ENCODE assay signal across 9 mouse cellular contexts in the genomic region with DNA sequence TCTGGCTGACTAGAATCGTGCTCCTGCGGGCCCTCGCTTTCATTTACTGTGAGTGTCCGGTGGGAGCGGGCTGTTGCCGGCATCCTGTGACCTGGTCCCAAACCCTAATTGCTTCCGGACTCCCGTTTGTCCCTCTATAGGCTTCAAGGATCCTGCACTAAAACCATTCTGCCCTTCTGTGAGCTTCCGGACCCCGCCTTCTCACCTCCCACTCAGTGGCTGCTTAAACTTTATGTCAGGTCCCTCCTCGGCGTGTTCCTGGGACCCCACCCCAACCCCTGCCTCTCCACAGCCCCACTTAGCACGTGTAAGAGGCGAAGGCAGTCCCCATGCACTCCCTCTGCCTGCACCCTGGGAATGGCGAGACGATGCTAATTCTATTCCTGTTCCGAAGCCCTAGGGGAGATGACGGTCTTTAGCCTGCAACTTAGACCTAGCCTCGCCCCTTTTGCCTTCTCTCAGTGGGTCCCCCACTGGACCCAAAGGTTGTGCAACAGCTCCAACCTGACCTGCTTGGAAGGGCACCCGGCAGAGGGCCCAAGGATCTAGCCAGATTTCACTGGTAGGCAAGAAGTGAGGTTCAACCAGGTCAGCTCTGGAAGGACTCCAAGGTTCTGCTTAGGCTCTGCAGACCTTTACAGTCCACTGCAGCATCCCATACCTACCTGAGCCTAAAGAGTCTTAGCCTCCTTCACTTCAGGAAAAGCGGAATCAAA. TPM values are rescaled to one million over a fixed set of nuclear protein-coding genes. Genes with fewer than 3 reads are reported as not detected.
DNase-seq lines count a peak whose midpoint lies in the region; ATAC-seq and TF ChIP-seq lines count a peak whose summit lies in the region.
"Had no signal": no experiment of that assay in that cellular context is flagged by ENCODE, and none has a peak within 500 bp of the region (broad histone marks: within the 10 kb centered on the region; RNA-seq: fewer than 3 reads in every experiment).

No protein-coding gene starts in this region.

- peak overlapping the region; percentile 82 for H3K9ac ChIP-seq in forebrain, embryonic 14.5 days (ENCODE audit: low read length)

- peaks cover 59% of the 10 kb centered on the region for H3K4me1 ChIP-seq in heart, embryonic 10.5 days
- H3K4me1 ChIP-seq in G1E (ENCODE audit: insufficient read depth, low read depth, low read length): peaks cover 54% of the 10 kb centered on the region
- H3K4me1 ChIP-seq in forebrain, embryonic 14.5 days (ENCODE audit: control insufficient read depth, insufficient read depth, low read length): peaks cover 6% of the 10 kb centered on the region; the same call in 1 of the 2 replicates
- H3K4me1 ChIP-seq in olfactory bulb, adult 2 months (ENCODE audit: control insufficient read depth, insufficient read depth, low read length): peaks cover 16% of the 10 kb centered on the region

- DNase-seq in heart, embryonic 10.5 days (ENCODE audit: low spot score): no peak
- no peak for DNase-seq in heart, postnatal 4 days
- no peak for DNase-seq in G1E (ENCODE audit: low spot score)
- DNase-seq in forebrain, embryonic 14.5 days (ENCODE audit: low spot score): no peak
- peak; percentile 40 to 75 for DNase-seq in kidney, postnatal 25 days
- DNase-seq in left cerebral cortex, postnatal 4 days: no peak

- ATAC-seq in G1E (ENCODE audit: extremely low read depth, insufficient number of reproducible peaks, low FRiP score, poor library complexity, severe bottlenecking): no peak
- peak; percentile 21 for ATAC-seq in forebrain, embryonic 14.5 days
- no peak; the same call in 1 of the 2 replicates for ATAC-seq in megakaryocyte-erythroid progenitor cell, adult 5-6 weeks (replicated peaks; ENCODE audit: low FRiP score, low TSS enrichment, poor library complexity, severe bottlenecking)

- H3K9me3 ChIP-seq in heart, embryonic 10.5 days: no peaks in the 10 kb centered on the region
- no peaks in the 10 kb centered on the region for H3K9me3 ChIP-seq in G1E (replicated peaks)
- no peaks in the 10 kb centered on the region for H3K9me3 ChIP-seq in forebrain, embryonic 14.5 days (replicated peaks; ENCODE audit: control insufficient read depth, low read length)

- peak overlapping the region; percentile 70 for H3K4me2 ChIP-seq in forebrain, embryonic 14.5 days (ENCODE audit: low read length)

- H3K36me3 ChIP-seq in heart, embryonic 10.5 days: peaks cover 5% of the 10 kb centered on the region
- H3K36me3 ChIP-seq in G1E (replicated peaks): peaks cover 27% of the 10 kb centered on the region
- H3K36me3 ChIP-seq in forebrain, embryonic 14.5 days (ENCODE audit: control insufficient read depth, insufficient read depth, low read length): no peaks in the 10 kb centered on the region

- peak overlapping the region; percentile 78 for H3K4me3 ChIP-seq in heart, embryonic 10.5 days
- H3K4me3 ChIP-seq in G1E (ENCODE audit: low read depth, low read length): peak overlapping the region; percentile 76
- peak overlapping the region; percentile 67 for H3K4me3 ChIP-seq in forebrain, embryonic 14.5 days (ENCODE audit: low read depth, low read length)
- peak overlapping the region; percentile 80 for H3K4me3 ChIP-seq in olfactory bulb, adult 2 months (ENCODE audit: insufficient read depth, low read depth, low read length)

- 6% methylated on average over 21 of the region's 21 CpGs for WGBS in heart, embryonic 10.5 days
- WGBS in forebrain, embryonic 14.5 days: 6% methylated on average over 21 of the region's 21 CpGs
- WGBS in olfactory bulb, adult 2 months: 8% methylated on average over 21 of the region's 21 CpGs

- H3K27me3 ChIP-seq in heart, embryonic 10.5 days (ENCODE audit: insufficient read depth, poor library complexity, severe bottlenecking): peaks cover 9% of the 10 kb centered on the region; the same call in 1 of the 2 replicates
- peaks cover 24% of the 10 kb centered on the region for H3K27me3 ChIP-seq in G1E (ENCODE audit: insufficient read depth, low read length)
- H3K27me3 ChIP-seq in forebrain, embryonic 14.5 days (replicated peaks; ENCODE audit: control insufficient read depth, insufficient read depth, low read length): no peaks in the 10 kb centered on the region

- TF ChIP-seq POLR2A in olfactory bulb, adult 2 months (IDR thresholded peaks at IDR 0.05; ENCODE audit: insufficient read depth, low read depth, low read length): no peak

- TF ChIP-seq CTCF in G1E (IDR thresholded peaks at IDR 0.05; ENCODE audit: low read depth, low read length): no peak
- no peak for TF ChIP-seq CTCF in olfactory bulb, adult 2 months (IDR thresholded peaks at IDR 0.05; ENCODE audit: insufficient read depth, low read depth, low read length)

- intact Hi-C loops in left cerebral cortex, postnatal 4 days (cut with DNase I): no loop called here

- peak overlapping the region; percentile 94 for H3K27ac ChIP-seq in heart, embryonic 10.5 days
- peak overlapping the region; percentile 29; the same call in 1 of the 2 replicates for H3K27ac ChIP-seq in forebrain, embryonic 14.5 days (ENCODE audit: low read depth, low read length)
- H3K27ac ChIP-seq in olfactory bulb, adult 2 months (ENCODE audit: insufficient read depth, low read depth, low read length): peak overlapping the region; percentile 43; the same call in 1 of the 2 replicates

RNA-seq across cellular contexts. Expression of a gene that starts 0.6 kb away (rescaled TPM):
- polyA plus RNA-seq in heart, embryonic 10.5 days (2016; fragmentation: Nextera tagmentation; extraction: Ambion mirVana): 36.8 and 43.1 TPM in 2 replicates
- 10 to 100 TPM; 26.2 to 27.6 TPM for total RNA-seq in heart, postnatal 4 days (2021)
- total RNA-seq in G1E (2014; fragmentation: Nextera tagmentation) (27.6 and 29.9 TPM in 2 replicates), G1E (2017) (8.7 and 8.8 TPM in 2 replicates)
- 15.7 and 16.2 TPM in 2 replicates for polyA plus RNA-seq in G1E (2012)
- polyA plus RNA-seq in forebrain, embryonic 14.5 days (2014; fragmentation: Nextera tagmentation; extraction: Ambion mirVana): 18.8 and 19.1 TPM in 2 replicates
- not detected in 2 replicates for polyA plus RNA-seq in olfactory bulb, adult 2 months (2012; ENCODE audit: insufficient read depth, insufficient read length, low replicate concordance, missing spikeins)
- 17.6 and 24.2 TPM in 2 replicates for total RNA-seq in megakaryocyte-erythroid progenitor cell, adult 5-6 weeks (2014; fragmentation: Nextera tagmentation)
- total RNA-seq in megakaryocyte-erythroid progenitor cell, adult 5-6 weeks (2017): 3.2 and 4.8 TPM in 2 replicates
- total RNA-seq in left cerebral cortex, postnatal 4 days (2021): 10 to 100 TPM; 19.4 to 21.5 TPM

RNA-seq across cellular contexts. Expression of a gene that starts 9.0 kb away (rescaled TPM):
- polyA plus RNA-seq in heart, embryonic 10.5 days (2016; fragmentation: Nextera tagmentation; extraction: Ambion mirVana): 2.0 and 3.6 TPM in 2 replicates
- total RNA-seq in heart, postnatal 4 days (2021): under 1 TPM; 0.45 to 0.48 TPM
- total RNA-seq in G1E (2014; fragmentation: Nextera tagmentation): not detected in 2 replicates
- 0.11 TPM in 1 of 2 replicates, not detected in the other for total RNA-seq in G1E (2017)
- polyA plus RNA-seq in G1E (2012): not detected in 2 replicates
- 17.6 and 20.8 TPM in 2 replicates for polyA plus RNA-seq in forebrain, embryonic 14.5 days (2014; fragmentation: Nextera tagmentation; extraction: Ambion mirVana)
- not detected in 2 replicates for polyA plus RNA-seq in olfactory bulb, adult 2 months (2012; ENCODE audit: insufficient read depth, insufficient read length, low replicate concordance, missing spikeins)
- not detected in 2 replicates for total RNA-seq in megakaryocyte-erythroid progenitor cell, adult 5-6 weeks (2014; fragmentation: Nextera tagmentation)
- total RNA-seq in megakaryocyte-erythroid progenitor cell, adult 5-6 weeks (2017): not detected in 2 replicates
- total RNA-seq in left cerebral cortex, postnatal 4 days (2021): 10 to 100 TPM; 29.9 to 38.1 TPM
- total RNA-seq: neutrophil, adult 5-6 weeks had no signal

Comparison
In these comparisons a context has a peak if more than half of its experiments do, and no peak if none do; other contexts are left out.
1. DNase-seq: peak in kidney, postnatal 25 days (2 of 2); none in heart, embryonic 10.5 days (single experiment), heart, postnatal 4 days (single experiment), G1E (single experiment), forebrain, embryonic 14.5 days (single experiment) and left cerebral cortex, postnatal 4 days (single experiment).
2. H3K27ac ChIP-seq: peak in every context shown above with its lines; median percentile 94 in heart, embryonic 10.5 days; 43 in olfactory bulb, adult 2 months; 29 in forebrain, embryonic 14.5 days.
3. RNA of a gene that starts 9.0 kb away (total RNA-seq): 29.9 to 38.1 TPM in left cerebral cortex, postnatal 4 days; 0.45 to 0.48 TPM in heart, postnatal 4 days, 0.11 TPM in G1E and not detected in megakaryocyte-erythroid progenitor cell, adult 5-6 weeks; every median in the first group is over 10 times any median in the second.
4. Peak in every context shown above with its lines, with median percentiles within 50 percentile points of each other: H3K4me3 ChIP-seq.